Mouse (Mus musculus) neural tube, embryonic 14.5 days (tissue): ENCODE measurements around the gene Gpr132. TPM values are rescaled to one million over a fixed set of nuclear protein-coding genes. Genes with fewer than 3 reads are reported as not detected.

ENCODE experiments used
- ATAC-seq: fragments of 200-750 bp; cut with Nextera tagmentation; 2 replicates; pipeline ENCODE4 v1.8.0; 2017; ENCODE audit warnings: low read depth, mild to moderate bottlenecking, moderate TSS enrichment, moderate library complexity
- H3K27ac ChIP-seq: fragments of 300-500 bp; sonication (generic); 2 replicates; pipeline ENCODE4 v1.5.1; 2014; ENCODE audit warnings: low read depth, mild to moderate bottlenecking, control low read depth, low read length, moderate library complexity, mixed read lengths
- H3K27me3 ChIP-seq: fragments of 300-500 bp; sonication (generic); 2 replicates; pipeline ENCODE4 v1.6.1; 2014; ENCODE audit warnings: low read length; ENCODE audit not compliant: control insufficient read depth, insufficient read depth
- H3K36me3 ChIP-seq: fragments of 300-500 bp; sonication (generic); 2 replicates; pipeline ENCODE4 v1.6.1; 2014; ENCODE audit warnings: low read length, mixed read lengths; ENCODE audit not compliant: control insufficient read depth, insufficient read depth
- H3K4me1 ChIP-seq: fragments of 300-500 bp; sonication (generic); 2 replicates; pipeline ENCODE4 v1.6.1; 2014; ENCODE audit warnings: low read length; ENCODE audit not compliant: control insufficient read depth, insufficient read depth
- H3K4me2 ChIP-seq: fragments of 300-500 bp; sonication (generic); 2 replicates; pipeline ENCODE4 v1.6.1; 2014; ENCODE audit warnings: mild to moderate bottlenecking, low read depth, low read length, control low read depth
- H3K4me3 ChIP-seq: fragments of 300-500 bp; sonication (generic); 2 replicates; pipeline ENCODE4 v1.5.1; 2014; ENCODE audit warnings: low read depth, low read length, control low read depth, mixed read lengths
- H3K9ac ChIP-seq: fragments of 300-500 bp; sonication (generic); replicated peaks from 2 replicates; pipeline ENCODE4 v1.6.1; 2014; ENCODE audit warnings: low read depth, mild to moderate bottlenecking, control low read depth, low read length, mixed read lengths
- H3K9me3 ChIP-seq: fragments of 300-500 bp; sonication (generic); 2 replicates; pipeline ENCODE4 v1.6.1; 2016; ENCODE audit warnings: low read length; ENCODE audit not compliant: control insufficient read depth
- WGBS: fragments of 180-500 bp; shearing (Covaris S2); extraction: QIAGEN DNeasy Blood & Tissue Kit; methylation state at CpG from one replicate; pipeline ENCODE4 v1.1.7; 2014; 5-methylcytosine and 5-hydroxymethylcytosine counted together
- polyA plus RNA-seq: library from polyadenylated mRNA; unstranded; fragments of >200 nt; fragmentation: Nextera tagmentation; extraction: Ambion mirVana; gene quantifications from 2 replicates; pipeline ENCODE4 v1.2.1, GENCODE M21; 2014

Gpr132 gene
- polyA plus RNA-seq, 1 experiment from 2014 or later: not detected

DNA sequence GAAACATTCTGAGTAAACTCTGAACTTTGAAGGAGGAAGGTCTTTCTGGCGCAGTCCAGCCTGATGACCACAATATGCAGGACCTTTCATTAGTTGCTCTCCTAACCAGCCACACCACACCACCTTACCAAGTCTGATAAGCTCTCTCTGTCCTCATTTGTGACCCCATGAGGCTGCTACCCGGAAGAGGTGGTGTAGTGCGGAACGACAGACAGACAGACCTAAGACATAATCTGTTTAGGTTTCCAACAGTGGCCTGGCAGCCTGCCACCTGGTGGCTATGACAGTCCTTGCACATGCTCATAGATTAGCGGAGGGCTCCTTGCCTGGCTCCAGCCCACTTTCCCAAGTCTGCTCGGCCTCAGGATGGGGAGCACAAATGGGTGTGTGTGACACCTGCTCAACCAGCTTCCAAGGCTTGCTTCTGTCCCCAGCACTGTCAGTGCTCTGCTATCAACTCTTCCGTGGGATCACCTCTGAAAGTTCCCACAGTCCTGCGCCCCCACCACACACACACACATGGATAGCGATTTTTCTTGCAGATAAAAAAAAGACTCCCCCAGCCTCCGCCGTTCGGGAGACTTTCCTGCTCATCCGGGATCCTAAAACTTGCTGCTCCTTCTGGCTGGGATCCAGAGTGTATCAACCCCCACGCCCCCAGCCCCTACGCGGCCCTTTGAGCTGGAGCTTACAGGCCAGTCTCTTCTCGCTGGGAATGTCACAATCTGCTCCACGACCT, 5.6 kb upstream of the Gpr132 start:
- H3K36me3 ChIP-seq: no peaks in the 10 kb centered on the region
- 0 out of 2 replicates have a peak overlapping the region, but pooled peaks have one; percentile 12 for H3K9ac ChIP-seq
- H3K4me1 ChIP-seq: peaks cover 5% of the 10 kb centered on the region
- H3K27me3 ChIP-seq: peaks cover 45% of the 10 kb centered on the region
- H3K9me3 ChIP-seq: no peaks in the 10 kb centered on the region
- 22% methylated on average over 18 of the region's 18 CpGs for WGBS
- peak overlapping the region; percentile 41; the same call in 1 of the 2 replicates for H3K4me2 ChIP-seq
- ATAC-seq: peak; percentile 19; the same call in 1 of the 2 replicates
- no peak overlapping the region for H3K27ac ChIP-seq
- H3K4me3 ChIP-seq: peak overlapping the region; percentile 24

- H3K4me1 ChIP-seq: peaks cover 5% of the 10 kb centered on the region
- H3K4me2 ChIP-seq: no peak overlapping the region
- 85% methylated on average over 10 of the region's 10 CpGs for WGBS
- peaks cover 39% of the 10 kb centered on the region for H3K27me3 ChIP-seq
- H3K27ac ChIP-seq: no peak overlapping the region
- no peaks in the 10 kb centered on the region for H3K36me3 ChIP-seq
- no peak overlapping the region for H3K9ac ChIP-seq
- no peaks in the 10 kb centered on the region for H3K9me3 ChIP-seq
- no peak for ATAC-seq
- no peak overlapping the region for H3K4me3 ChIP-seq
Measured at GRCm38 (mm10) chr12:112872991-112873390, 5.0 kb upstream of the Gpr132 start.

GRCm38 (mm10) chr12:112871272-112871671, 3.2 kb upstream of the Gpr132 start:
- Histone ChIP-seq H3K9ac (no peak overlapping the region), H3K4me2 (no peak overlapping the region), H3K9me3 (no peaks in the 10 kb centered on the region), H3K27me3 (peaks cover 24% of the 10 kb centered on the region), H3K36me3 (no peaks in the 10 kb centered on the region), H3K27ac (no peak overlapping the region), H3K4me3 (no peak overlapping the region), H3K4me1 (no peaks in the 10 kb centered on the region)
- ATAC-seq: no peak
- WGBS: 81% methylated on average over 2 of the region's 2 CpGs

- Histone ChIP-seq H3K27me3 (peaks cover 19% of the 10 kb centered on the region), H3K4me3 (no peak overlapping the region), H3K4me1 (no peaks in the 10 kb centered on the region), H3K36me3 (no peaks in the 10 kb centered on the region), H3K4me2 (no peak overlapping the region), H3K27ac (no peak overlapping the region), H3K9ac (no peak overlapping the region), H3K9me3 (no peaks in the 10 kb centered on the region)
- WGBS: 56% methylated on average over 13 of the region's 13 CpGs
- no peak for ATAC-seq
Measured at GRCm38 (mm10) chr12:112870775-112871174, 2.7 kb upstream of the Gpr132 start.

GRCm38 (mm10) chr12:112869783-112870204, 1.8 kb upstream of the Gpr132 start:
- H3K9ac ChIP-seq: no peak overlapping the region
- H3K27me3 ChIP-seq: peaks cover 9% of the 10 kb centered on the region
- H3K27ac ChIP-seq: no peak overlapping the region
- WGBS: 10% methylated on average over 16 of the region's 16 CpGs
- H3K36me3 ChIP-seq: no peaks in the 10 kb centered on the region
- no peaks in the 10 kb centered on the region for H3K9me3 ChIP-seq
- H3K4me1 ChIP-seq: no peaks in the 10 kb centered on the region
- no peak overlapping the region for H3K4me3 ChIP-seq
- no peak for ATAC-seq
- H3K4me2 ChIP-seq: 0 out of 2 replicates have a peak overlapping the region, but pooled peaks have one; percentile 11

DNA sequence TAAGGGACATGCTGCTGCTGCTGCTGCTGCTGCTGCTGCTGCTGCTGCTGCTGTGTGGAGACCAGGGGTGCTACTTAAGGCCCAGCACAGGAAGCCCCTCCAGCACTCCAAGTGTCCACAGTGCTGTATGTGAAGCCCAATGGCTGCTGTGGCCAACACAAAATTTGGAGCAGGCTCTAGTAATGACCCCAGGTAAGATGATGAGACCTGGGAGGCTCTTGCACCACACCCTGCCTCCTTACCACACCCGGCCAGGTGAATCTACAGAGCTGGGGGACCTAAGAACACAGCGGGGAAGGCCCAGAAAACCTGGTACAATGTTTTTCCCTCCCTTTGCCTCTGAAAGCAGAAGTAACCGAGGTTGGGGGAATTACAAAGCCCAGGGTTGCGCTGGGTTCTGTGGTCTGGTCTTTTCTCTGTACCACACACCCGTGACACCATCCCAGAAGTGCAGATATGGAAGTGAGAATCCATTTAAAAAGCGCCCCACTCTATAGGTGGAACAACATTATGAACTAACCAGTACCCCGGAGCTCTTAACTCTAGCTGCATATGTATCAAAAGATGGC, 838 bp downstream of the Gpr132 start:
- H3K4me3 ChIP-seq: no peak overlapping the region
- WGBS: 86% methylated on average over 7 of the region's 7 CpGs
- no peaks in the 10 kb centered on the region for H3K36me3 ChIP-seq
- H3K27me3 ChIP-seq: no peaks in the 10 kb centered on the region
- no peak overlapping the region for H3K9ac ChIP-seq
- ATAC-seq: no peak
- H3K4me2 ChIP-seq: no peak overlapping the region
- no peaks in the 10 kb centered on the region for H3K9me3 ChIP-seq
- H3K4me1 ChIP-seq: no peaks in the 10 kb centered on the region
- H3K27ac ChIP-seq: no peak overlapping the region

DNA sequence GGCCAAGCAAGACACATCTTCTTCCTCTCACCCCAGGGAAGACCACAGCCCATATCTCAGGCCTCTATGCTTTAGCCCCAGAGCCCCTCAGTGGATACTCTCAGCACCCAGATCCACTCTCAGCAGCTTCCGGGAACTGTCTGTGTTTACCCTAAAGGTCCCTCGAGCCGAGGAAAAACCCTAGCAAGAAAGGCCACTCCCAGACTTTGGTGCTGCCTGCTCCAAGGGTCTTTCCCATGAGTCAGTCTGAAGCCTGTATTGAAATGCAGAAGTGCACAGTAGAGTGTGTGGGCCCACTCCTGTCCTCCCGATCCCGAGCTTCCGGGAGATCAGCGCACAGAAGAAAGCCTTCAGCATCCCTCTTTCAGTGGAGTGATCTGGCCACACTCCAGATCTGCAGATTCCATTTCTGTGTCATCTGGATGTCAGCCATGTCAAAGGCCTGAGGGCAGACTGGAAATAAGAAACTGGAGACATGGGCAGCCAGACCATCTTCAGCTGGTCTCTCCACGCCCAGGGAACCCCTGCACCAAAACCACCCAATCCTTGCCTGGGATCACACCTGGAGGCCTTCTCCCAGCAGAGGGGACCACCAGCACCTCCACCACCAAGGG, 1.5 kb downstream of the Gpr132 start:
- WGBS: 82% methylated on average over 8 of the region's 8 CpGs
- Histone ChIP-seq H3K4me1 (no peaks in the 10 kb centered on the region), H3K36me3 (no peaks in the 10 kb centered on the region), H3K4me2 (no peak overlapping the region), H3K9me3 (no peaks in the 10 kb centered on the region), H3K27me3 (no peaks in the 10 kb centered on the region), H3K4me3 (no peak overlapping the region), H3K9ac (no peak overlapping the region), H3K27ac (no peak overlapping the region)
- ATAC-seq: no peak

DNA sequence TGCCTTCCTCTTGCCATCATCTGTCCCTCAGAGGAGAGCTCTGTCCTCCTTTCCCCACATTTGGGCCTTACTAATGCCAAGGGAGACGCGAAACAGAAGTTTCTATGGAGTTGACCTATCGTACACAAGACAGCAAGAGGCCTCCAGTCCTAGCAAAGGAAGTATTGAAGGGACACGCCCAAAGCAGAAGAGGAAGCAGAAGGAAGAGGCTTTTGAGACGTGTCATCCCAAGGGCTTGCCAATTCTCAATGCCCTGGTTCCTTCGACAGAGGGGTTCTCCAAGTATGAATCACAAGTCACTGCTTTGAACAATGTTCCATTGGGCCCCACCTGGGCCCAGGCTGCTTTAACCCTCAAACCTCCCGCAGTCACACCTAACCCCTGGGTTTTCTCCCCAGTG, 3.2 kb downstream of the Gpr132 start:
- Histone ChIP-seq H3K27ac (no peak overlapping the region), H3K4me1 (no peaks in the 10 kb centered on the region), H3K27me3 (no peaks in the 10 kb centered on the region), H3K4me3 (no peak overlapping the region), H3K9ac (no peak overlapping the region), H3K9me3 (no peaks in the 10 kb centered on the region), H3K4me2 (no peak overlapping the region), H3K36me3 (no peaks in the 10 kb centered on the region)
- ATAC-seq: no peak
- 89% methylated on average over 7 of the region's 7 CpGs for WGBS

DNA sequence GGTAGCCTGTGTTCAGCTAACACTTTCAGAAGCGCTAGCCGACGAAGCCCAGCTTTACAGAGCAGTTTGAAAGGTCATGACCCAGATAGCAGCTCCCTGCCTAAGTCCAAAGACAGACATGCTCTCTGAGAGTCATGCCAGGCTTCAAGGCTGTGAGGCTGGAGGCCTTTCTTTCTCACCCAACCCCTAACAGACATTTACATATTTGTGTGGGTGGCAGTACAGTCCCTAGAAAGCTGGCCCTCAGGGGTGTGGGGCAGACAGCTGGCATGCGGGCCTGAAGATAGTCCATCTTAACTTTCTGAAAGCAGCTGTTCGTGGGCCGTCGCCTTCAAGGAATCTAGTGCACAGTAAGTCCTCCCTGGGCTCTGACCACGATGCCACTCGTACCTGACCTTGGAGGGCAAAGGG, 6.1 kb downstream of the Gpr132 start:
- Histone ChIP-seq H3K4me3 (no peak overlapping the region), H3K36me3 (no peaks in the 10 kb centered on the region), H3K4me2 (no peak overlapping the region), H3K9ac (no peak overlapping the region), H3K27me3 (no peaks in the 10 kb centered on the region), H3K27ac (no peak overlapping the region), H3K9me3 (no peaks in the 10 kb centered on the region), H3K4me1 (no peaks in the 10 kb centered on the region)
- WGBS: 72% methylated on average over 9 of the region's 9 CpGs
- no peak for ATAC-seq
